Mouse (Mus musculus) cortical plate, adult 2 months (tissue): ENCODE results near the gene Olig1.

Source experiments
- CTCF ChIP-seq: fragments of 200-500 bp; IDR thresholded peaks from 2 replicates; pipeline ENCODE4 v1.5.1; 2011; ENCODE audit warnings: mild to moderate bottlenecking, control low read depth, low read length; ENCODE audit not compliant: insufficient read depth; ENCODE audit errors: extremely low read depth
- POLR2A ChIP-seq: fragments of 200-500 bp; IDR thresholded peaks from 2 replicates; pipeline ENCODE4 v1.6.1; 2011; ENCODE audit warnings: mild to moderate bottlenecking, low read length, control low read depth; ENCODE audit not compliant: insufficient read depth; ENCODE audit errors: extremely low read depth

DNA sequence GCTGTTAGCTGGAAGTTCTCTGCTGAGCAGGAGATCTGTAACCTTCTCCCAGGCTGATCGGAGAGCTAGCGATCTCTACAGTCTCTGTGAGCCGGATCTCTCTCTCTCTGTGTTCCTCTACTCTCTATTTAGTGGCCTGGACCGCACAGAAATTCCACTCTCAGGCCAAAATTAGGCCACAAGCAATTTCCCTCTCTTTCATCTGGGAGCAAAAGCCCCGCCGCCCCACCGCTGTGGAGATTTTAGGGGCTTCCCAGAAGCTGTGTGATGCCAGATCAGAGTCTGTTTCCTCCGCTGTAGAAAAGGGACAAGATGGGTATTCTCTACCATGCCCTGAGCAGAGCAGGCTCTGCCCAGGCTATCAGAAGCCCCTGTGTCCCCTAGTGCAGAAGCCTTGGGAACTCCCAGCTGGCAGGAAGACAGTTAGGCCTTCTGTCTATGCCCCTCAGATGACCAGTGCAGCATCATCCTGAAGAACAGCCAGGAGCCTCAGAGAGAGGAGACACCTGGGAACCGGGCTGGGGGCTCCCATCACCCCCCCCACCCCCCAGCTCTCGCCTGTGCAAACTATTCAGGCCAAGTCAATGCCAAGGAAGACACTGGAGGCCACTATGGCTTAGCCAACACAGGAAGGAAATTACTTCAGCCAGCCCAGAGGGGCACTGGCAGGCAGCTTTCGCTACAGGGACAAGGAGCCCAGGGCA lies 36.2 kb upstream of the Olig1 start:
- TF ChIP-seq CTCF (no peak), POLR2A (no peak)
